Mouse (Mus musculus) kidney, adult 2 months (tissue): ENCODE data around the gene H2-K1.

Experiments used
- CTCF ChIP-seq: fragments of 200-500 bp; conservative IDR thresholded peaks from 2 replicates; pipeline ENCODE4 v1.5.1; 2011; ENCODE audit warnings: low read depth, mild to moderate bottlenecking, control low read depth, low read length, moderate library complexity, mixed read lengths; ENCODE audit not compliant: insufficient read depth, insufficient read length
- POLR2A ChIP-seq: fragments of 200-500 bp; IDR thresholded peaks from one replicate; pipeline ENCODE4 v1.6.1; 2011; ENCODE audit warnings: low read depth, low read length, control low read depth

- TF ChIP-seq POLR2A (no peak), CTCF (no peak)
Measured at GRCm38 (mm10) chr17:33995651-33996050, 4.5 kb downstream of the H2-K1 start.
